Mouse (Mus musculus): ENCODE results near the gene Utp20.

DNA sequence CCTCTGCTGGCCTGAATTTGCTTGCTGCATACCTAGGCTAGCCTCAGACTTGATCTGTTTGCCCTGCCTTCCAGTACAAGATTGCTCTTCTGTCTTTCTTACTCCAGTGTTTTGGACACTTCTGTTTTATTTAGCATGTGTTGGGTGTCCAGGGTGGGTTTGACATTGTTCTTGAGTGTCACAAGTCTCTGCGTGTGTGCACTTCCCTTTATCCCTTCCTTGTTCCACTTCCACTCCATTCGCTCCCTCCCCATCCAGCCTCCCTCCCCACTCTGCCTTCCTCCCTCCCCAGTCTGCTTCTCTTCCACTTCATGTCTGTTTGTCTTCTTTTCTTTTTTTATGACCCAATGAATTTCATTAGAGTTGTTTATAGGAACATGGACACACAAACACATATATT, 85.2 kb downstream of the Utp20 start:
- TF ChIP-seq CTCF (IDR thresholded peaks at IDR 0.05; ENCODE audit: low read depth), result no peak
- no peak for TF ChIP-seq EP300 (IDR thresholded peaks at IDR 0.05; ENCODE audit: low read depth)

Measured in heart, postnatal 0 days (tissue).